Mouse (Mus musculus) cerebellum, adult 9-10 months (tissue): ENCODE data around the gene Efcab12.

Source experiments
- DNase-seq: peaks from one replicate; pipeline ENCODE4 v3.0.0; 2022

Efcab12 gene

GRCm38 (mm10) chr6:115782781-115783180 is 55.4 kb downstream of the Efcab12 start:
- no peak for DNase-seq

GRCm38 (mm10) chr6:115776363-115776762 is 61.8 kb downstream of the Efcab12 start:
- no peak for DNase-seq

- DNase-seq = peak; percentile 80
Measured at GRCm38 (mm10) chr6:115775838-115776237, 62.4 kb downstream of the Efcab12 start.

- DNase-seq = peak; percentile 48
Measured at GRCm38 (mm10) chr6:115774501-115774921, 63.7 kb downstream of the Efcab12 start, which contains the start of gene Cand2. TSS of gene Cand2 (plus strand) at chr6:115774538.

GRCm38 (mm10) chr6:115773966-115774413 is 64.2 kb downstream of the Efcab12 start:
- DNase-seq = peak; percentile 42

GRCm38 (mm10) chr6:115772604-115773003 is 65.6 kb downstream of the Efcab12 start:
- DNase-seq = no peak

- DNase-seq = no peak
Measured at GRCm38 (mm10) chr6:115772201-115772600, 66.0 kb downstream of the Efcab12 start.

GRCm38 (mm10) chr6:115770852-115771251 is 67.4 kb downstream of the Efcab12 start:
- no peak for DNase-seq

GRCm38 (mm10) chr6:115770059-115770670 is 68.0 kb downstream of the Efcab12 start:
- DNase-seq = no peak

- no peak for DNase-seq
Measured at GRCm38 (mm10) chr6:115768207-115768606, 70.0 kb downstream of the Efcab12 start.

- no peak for DNase-seq
Measured at GRCm38 (mm10) chr6:115767357-115767756, 70.9 kb downstream of the Efcab12 start.

GRCm38 (mm10) chr6:115764179-115764578 is 74.0 kb downstream of the Efcab12 start:
- no peak for DNase-seq

GRCm38 (mm10) chr6:115761995-115762756 is 76.0 kb downstream of the Efcab12 start, which contains the start of gene Tmem40:
TSS of gene Tmem40 (minus strand) at chr6:115762410.
- no peak for DNase-seq

GRCm38 (mm10) chr6:115760982-115761381 is 77.2 kb downstream of the Efcab12 start:
- DNase-seq = no peak
